Mouse (Mus musculus): ENCODE data around the gene Slc6a19. TPM values are rescaled to one million over a fixed set of nuclear protein-coding genes. Genes with fewer than 3 reads are reported as not detected.

The Slc6a19 gene
- total and polyA plus RNA-seq, 3 experiments = not detected

GRCm38 (mm10) chr13:73735270-73735669, 30.6 kb upstream of the Slc6a19 start:
- Histone ChIP-seq H3K9ac (ENCODE audit: control insufficient read depth, low read depth, low read length, poor library complexity, severe bottlenecking) (no peak overlapping the region), H3K4me1 (ENCODE audit: control insufficient read depth in 1 of 2, insufficient read depth in 2 of 2, low read length in 2 of 2) (no peaks in the 10 kb centered on the region), H3K79me2 (ENCODE audit: control insufficient read depth, insufficient read depth, low read length, poor library complexity) (no peaks in the 10 kb centered on the region), H3K27me3 (ENCODE audit: control insufficient read depth in 1 of 2, insufficient read depth in 2 of 2, low read length in 2 of 2) (peaks cover 2 to 4% of the 10 kb centered on the region in 2 experiments; a peak in 1 of 4 replicates), H3K4me3 (ENCODE audit: control insufficient read depth in 1 of 2, insufficient read depth in 1 of 2, low read depth in 2 of 2, low read length in 2 of 2) (no peak overlapping the region), H3K27ac (ENCODE audit: control insufficient read depth, low read depth, low read length) (no peak overlapping the region), H3K36me3 (ENCODE audit: control insufficient read depth in 1 of 2, insufficient read depth in 2 of 2, low read length in 2 of 2) (no peaks in the 10 kb centered on the region), H3K9me3 (replicated peaks; ENCODE audit: insufficient read depth, low read length) (no peaks in the 10 kb centered on the region)
- no peak for DNase-seq (ENCODE audit: low read depth, low spot score)
- TF ChIP-seq ZC3H11A (IDR thresholded peaks at IDR 0.05; ENCODE audit: low read depth, low read length) (no peak), MYC (IDR thresholded peaks at IDR 0.05; ENCODE audit: low read depth, low read length) (no peak), NRF1 (IDR thresholded peaks at IDR 0.05; ENCODE audit: insufficient read depth, low read depth, low read length, poor library complexity, severe bottlenecking) (no peak), MXI1 (IDR thresholded peaks at IDR 0.05; ENCODE audit: low read depth, low read length) (no peak)

GRCm38 (mm10) chr13:73734379-73734778, 29.7 kb upstream of the Slc6a19 start:
- no peaks in the 10 kb centered on the region for H3K36me3 ChIP-seq (ENCODE audit: control insufficient read depth in 1 of 2, insufficient read depth in 2 of 2, low read length in 2 of 2)
- no peaks in the 10 kb centered on the region for H3K9me3 ChIP-seq (replicated peaks; ENCODE audit: insufficient read depth, low read length)
- no peaks in the 10 kb centered on the region for H3K4me1 ChIP-seq (ENCODE audit: control insufficient read depth in 1 of 2, insufficient read depth in 2 of 2, low read length in 2 of 2)
- H3K79me2 ChIP-seq (ENCODE audit: control insufficient read depth, insufficient read depth, low read length, poor library complexity) = no peaks in the 10 kb centered on the region
- H3K27ac ChIP-seq (ENCODE audit: control insufficient read depth, low read depth, low read length) = no peak overlapping the region
- H3K4me3 ChIP-seq (ENCODE audit: control insufficient read depth in 1 of 2, insufficient read depth in 1 of 2, low read depth in 2 of 2, low read length in 2 of 2) = no peak overlapping the region
- TF ChIP-seq MEF2A (IDR thresholded peaks at IDR 0.05; ENCODE audit: extremely low read depth, insufficient replicate concordance, low read depth, low read length, poor library complexity, severe bottlenecking) (no peak), MXI1 (IDR thresholded peaks at IDR 0.05; ENCODE audit: low read depth, low read length) (no peak), TAL1 (IDR thresholded peaks at IDR 0.05; ENCODE audit: low read length) (no peak), CHD1 (IDR thresholded peaks at IDR 0.05; ENCODE audit: low read depth, low read length) (no peak), ETS1 (IDR thresholded peaks at IDR 0.05; ENCODE audit: low read depth, low read length) (no peak), RCOR1 (IDR thresholded peaks at IDR 0.05; ENCODE audit: low read depth, low read length) (no peak), KAT2A (conservative IDR thresholded peaks at IDR 0.05; ENCODE audit: low read depth, low read length) (no peak), JUND (IDR thresholded peaks at IDR 0.05; ENCODE audit: low read depth, low read length) (no peak), GATA1 (IDR thresholded peaks at IDR 0.05; ENCODE audit: low read depth, low read length) (no peak), E2F4 (IDR thresholded peaks at IDR 0.05; ENCODE audit: borderline replicate concordance, low read depth, low read length) (no peak), SMC3 (IDR thresholded peaks at IDR 0.05; ENCODE audit: low read depth, low read length) (no peak)
- peaks cover 3 to 4% of the 10 kb centered on the region in 2 experiments; a peak in 3 of 4 replicates for H3K27me3 ChIP-seq (ENCODE audit: control insufficient read depth in 1 of 2, insufficient read depth in 2 of 2, low read length in 2 of 2)
- H3K9ac ChIP-seq (ENCODE audit: control insufficient read depth, low read depth, low read length, poor library complexity, severe bottlenecking) = no peak overlapping the region
- no peak for DNase-seq (ENCODE audit: low read depth, low spot score)
